Mouse (Mus musculus): ENCODE results near the gene Lrmp. TPM values are rescaled to one million over a fixed set of nuclear protein-coding genes. Genes with fewer than 3 reads are reported as not detected.
"Not testable (repeated sequence)": the region's sequence is repeated elsewhere in the genome, so short reads cannot be mapped to it uniquely, and the experiment has no call there.

Gene Lrmp
- total RNA-seq, 4 experiments from 2014 or later, result 0.25 to 1.1 (median 0.34) TPM; not detected in 1

DNA sequence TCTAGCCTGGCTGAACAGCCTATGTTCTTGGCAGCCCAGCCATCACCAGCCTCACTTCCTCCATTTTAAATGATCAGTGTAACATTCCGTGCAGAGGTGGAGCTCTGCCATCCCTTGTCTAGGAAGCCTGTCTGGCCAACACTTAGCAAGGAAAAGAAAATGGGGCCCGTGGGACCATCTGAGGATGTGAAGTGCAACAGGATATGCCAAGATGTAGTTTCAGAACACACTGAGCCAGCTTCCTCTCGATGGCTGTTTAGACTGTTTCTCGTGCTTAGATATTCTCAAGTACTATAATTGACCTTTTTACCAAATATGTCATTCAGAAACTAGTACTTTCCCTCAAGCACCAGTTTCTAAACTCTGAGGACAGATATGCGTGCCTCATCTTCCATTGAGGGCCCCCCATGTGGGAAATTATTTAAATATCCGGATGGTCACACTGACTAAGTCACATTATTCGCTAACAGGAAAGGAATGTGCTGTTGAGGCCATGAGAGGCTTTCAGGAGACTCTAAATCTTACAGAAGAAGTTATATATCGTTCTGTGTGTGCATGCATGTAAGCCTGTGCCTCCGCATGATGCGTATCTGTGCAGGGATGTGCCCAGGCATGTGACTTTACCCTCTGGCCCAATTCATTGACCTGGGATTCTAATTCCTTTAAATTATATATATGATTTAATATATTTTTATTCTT lies 11.1 kb upstream of the Lrmp start:
- no peak for DNase-seq (ENCODE audit: low spot score in 2 of 2)

GRCm38 (mm10) chr6:145105439-145105838 lies 10.0 kb upstream of the Lrmp start:
- DNase-seq (ENCODE audit: low spot score in 2 of 2), result no peak

DNA sequence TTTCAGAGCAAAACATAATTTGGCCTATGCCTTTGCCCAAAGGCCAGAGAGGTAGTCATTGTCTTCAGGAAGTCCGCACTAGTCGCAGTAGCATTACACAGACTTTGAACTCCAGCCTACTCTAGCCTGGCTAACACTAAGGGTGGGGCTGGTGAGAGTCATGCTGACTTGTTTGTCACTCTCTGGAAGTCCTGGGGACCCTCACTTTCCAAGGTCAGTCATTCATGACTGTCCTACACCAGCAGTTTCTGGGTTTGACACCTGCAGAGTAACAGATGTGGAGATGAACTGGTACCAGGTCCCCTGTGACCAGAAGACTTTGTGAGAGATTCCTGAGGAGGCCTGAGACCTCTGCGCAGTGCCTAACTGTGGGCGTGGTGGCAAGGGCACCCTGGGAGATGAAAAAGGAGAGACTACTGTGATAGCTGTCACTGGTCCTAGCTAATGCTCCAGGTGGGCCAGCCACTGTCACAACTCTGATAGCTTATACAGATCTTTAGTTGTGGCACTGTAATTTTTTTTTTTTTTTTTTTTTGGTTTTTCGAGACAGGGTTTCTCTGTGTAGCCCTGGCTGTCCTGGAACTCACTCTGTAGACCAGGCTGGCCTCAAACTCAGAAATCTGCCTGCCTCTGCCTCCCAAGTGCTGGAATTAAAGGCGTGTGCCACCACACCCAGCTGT lies 9.2 kb upstream of the Lrmp start:
- DNase-seq (ENCODE audit: low spot score in 2 of 2), result no peak

DNA sequence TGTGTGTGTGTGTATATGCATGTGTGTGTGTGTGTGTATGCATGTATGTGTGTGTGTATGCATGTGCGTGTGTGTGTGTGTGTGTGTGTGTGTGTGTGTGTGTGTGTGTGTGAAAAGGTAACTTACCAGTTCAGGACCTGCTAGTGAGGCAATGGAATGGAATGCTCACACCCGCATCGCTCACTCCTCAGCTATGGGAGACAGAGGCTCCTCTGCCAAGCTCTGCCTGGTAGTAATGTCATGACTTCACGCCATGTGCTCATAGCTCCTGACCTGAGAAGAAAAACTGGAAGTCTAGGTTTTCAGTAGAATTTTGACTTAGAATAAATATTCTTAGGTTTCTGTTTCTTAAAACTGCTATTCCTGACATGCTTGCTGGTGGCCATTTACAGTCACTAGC lies 4.7 kb upstream of the Lrmp start:
- DNase-seq (ENCODE audit: low spot score in 2 of 2), result no peak

GRCm38 (mm10) chr6:145112865-145113264 lies 2.6 kb upstream of the Lrmp start:
- no peak for DNase-seq (ENCODE audit: low spot score in 2 of 2)

DNA sequence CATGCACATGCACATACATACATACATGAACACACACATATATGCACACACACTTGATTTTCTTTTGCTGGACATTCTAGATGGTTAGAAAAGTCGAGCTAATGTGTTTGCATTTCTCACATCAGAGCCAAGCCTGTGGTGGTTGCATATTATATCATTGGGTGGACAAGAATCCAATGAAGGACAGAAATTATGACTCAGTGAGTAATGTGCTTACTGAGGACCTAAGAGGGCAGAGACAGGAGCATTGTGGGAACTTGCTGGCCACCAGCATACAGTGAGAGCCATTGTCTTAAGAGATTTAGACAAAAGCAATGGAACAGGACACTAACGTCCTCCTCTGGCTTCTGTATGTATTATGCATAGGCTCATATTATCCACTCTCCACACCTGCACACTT lies 892 bp upstream of the Lrmp start:
- DNase-seq (ENCODE audit: low spot score in 2 of 2), result no peak

DNA sequence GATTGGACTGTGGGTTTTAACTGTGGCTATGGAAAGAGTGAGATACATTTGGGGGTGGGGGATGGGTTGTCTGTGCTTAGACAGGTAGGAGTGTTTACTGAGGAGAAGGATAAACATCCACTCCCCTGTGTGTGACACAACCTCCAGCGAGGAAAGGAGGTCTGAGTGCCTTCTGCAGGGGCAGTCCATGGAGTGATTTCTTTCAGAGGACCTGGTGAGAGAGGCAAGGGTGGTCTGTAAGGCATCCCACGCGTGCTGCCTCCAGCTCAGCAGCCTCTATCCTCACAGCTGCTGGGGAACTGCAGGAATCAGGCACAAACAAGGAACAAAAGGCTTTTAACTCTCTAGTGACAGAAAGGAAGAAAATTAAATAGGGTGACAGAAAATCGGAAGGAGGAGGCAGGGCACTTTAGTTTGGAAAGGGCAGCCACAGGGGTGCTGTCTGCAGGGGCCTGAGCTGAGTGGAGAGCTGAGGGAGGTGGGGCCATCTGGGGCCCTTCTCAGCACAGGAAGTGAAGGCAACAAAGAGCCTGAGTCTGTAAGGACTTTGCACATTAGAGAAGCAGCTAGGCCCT lies 732 bp downstream of the Lrmp start:
- no peak for DNase-seq (ENCODE audit: low spot score in 2 of 2)

GRCm38 (mm10) chr6:145120086-145120485 lies 4.6 kb downstream of the Lrmp start:
- DNase-seq (ENCODE audit: low spot score in 2 of 2), result no peak

- DNase-seq (ENCODE audit: low spot score in 2 of 2), result no peak
Measured at GRCm38 (mm10) chr6:145120787-145121589, 5.5 kb downstream of the Lrmp start.

- DNase-seq (ENCODE audit: low spot score in 2 of 2), result no peak
Measured at GRCm38 (mm10) chr6:145121590-145122420, 6.4 kb downstream of the Lrmp start.

- no peak for DNase-seq (ENCODE audit: low spot score in 2 of 2)
Measured at GRCm38 (mm10) chr6:145122423-145123059, 7.1 kb downstream of the Lrmp start.

DNA sequence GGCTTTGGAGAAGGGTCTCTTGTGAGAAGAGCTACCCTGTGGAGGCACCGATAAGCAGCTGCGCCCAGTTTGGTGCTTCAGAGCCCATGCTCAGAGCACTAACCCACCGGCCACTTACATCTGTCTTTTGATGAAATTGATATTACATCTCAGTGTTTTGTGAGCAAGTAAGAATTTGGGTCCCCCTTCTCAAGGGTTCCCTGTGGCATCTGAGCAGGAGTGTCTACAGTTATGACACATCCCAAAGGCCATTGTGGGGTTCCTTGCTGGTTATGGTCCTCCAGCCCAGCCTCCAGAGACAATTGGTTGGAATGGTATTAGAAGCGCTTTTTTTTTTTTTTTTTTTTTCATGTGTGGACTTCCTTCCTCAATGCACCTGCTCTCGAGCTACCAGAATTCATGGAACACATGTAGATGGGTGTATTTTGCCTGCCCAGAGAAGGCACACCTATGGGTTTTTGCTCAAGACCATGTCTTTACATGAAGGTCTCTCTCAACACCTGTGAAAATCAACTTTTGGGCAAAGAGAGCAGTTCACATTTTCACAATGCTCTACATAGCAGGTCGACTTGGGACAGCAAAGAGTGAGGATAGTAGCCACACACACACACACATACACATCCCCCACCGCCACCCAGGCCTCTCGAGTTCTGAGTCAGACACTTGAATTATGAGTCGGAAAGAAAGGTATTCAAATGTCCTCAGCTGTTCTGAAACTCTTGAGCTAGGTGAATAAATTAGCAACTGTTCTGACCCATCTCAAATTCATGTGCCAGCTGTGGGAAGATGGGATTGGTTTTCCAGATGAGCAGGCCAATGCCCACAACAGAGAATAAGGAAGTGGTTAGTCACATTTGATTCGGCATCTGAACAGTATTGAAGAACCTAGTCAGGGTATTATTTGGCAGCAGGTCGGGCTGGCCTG lies 7.9 kb downstream of the Lrmp start:
- DNase-seq (ENCODE audit: low spot score in 2 of 2), result no peak

- DNase-seq (ENCODE audit: low spot score in 2 of 2), result no peak
Measured at GRCm38 (mm10) chr6:145124621-145125020, 9.2 kb downstream of the Lrmp start.

GRCm38 (mm10) chr6:145125591-145126113 lies 10.2 kb downstream of the Lrmp start:
- DNase-seq (ENCODE audit: low spot score in 2 of 2), result peak; percentile 11 to 49

DNA sequence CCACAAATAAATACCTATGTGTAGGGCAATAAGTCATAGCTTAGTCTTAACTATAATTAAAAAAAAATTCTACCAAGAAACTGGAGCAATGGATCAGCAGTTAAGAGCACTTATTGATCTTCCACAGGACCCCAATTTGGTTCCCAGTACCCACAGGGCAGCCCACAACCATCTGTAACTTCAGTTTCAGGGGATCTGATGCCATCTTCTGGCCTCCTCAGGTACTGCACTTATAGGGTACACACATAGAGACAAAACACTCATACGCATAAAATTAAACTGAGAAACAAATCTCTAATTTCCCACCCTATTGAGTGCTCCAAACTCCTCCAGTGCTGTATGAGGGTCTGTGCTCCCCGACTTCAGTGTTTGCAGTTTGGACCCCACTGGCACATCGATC lies 12.2 kb downstream of the Lrmp start:
- DNase-seq (ENCODE audit: low spot score in 2 of 2), result no peak

DNA sequence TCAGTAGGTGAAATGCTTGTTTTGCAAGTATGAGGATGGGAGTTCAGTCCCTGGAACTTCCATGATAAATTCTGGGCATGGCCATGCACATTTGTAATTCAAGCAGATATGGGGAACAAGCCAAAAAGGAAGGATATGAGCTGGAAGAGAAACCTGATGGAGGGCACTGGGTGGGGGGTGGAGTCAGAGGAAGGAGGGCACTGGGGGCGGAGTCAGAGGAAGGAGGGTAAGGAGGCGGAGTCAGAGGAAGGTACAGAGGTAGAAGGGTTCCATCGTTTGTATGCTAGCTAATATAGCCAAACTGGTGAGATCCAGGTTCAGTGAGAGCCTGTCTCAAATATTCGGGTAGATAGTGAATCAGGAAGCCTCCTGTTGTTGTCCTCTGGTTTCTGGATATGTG lies 14.1 kb downstream of the Lrmp start:
- DNase-seq (ENCODE audit: low spot score in 2 of 2), result no peak

GRCm38 (mm10) chr6:145131991-145132390 lies 16.5 kb downstream of the Lrmp start:
- no peak for DNase-seq (ENCODE audit: low spot score in 2 of 2)

DNA sequence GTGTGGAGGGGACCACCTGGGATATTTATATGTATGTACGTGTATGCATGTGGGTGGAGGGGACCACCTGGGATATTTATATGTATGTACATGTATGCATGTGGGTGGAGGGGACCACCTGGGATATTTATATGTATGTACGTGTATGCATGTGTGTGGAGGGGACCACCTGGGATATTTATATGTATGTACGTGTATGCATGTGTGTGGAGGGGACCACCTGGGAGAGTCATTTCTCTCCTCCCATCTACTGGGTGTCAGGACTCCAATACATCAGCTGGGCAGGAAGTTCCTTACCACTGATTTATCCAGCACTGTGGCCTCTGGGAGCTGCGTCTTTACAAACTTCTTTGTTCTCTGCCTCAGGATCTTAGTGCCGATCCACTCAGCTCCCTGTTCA lies 17.5 kb downstream of the Lrmp start:
- not testable (repeated sequence) for DNase-seq (ENCODE audit: low spot score in 2 of 2)

- DNase-seq (ENCODE audit: low spot score in 2 of 2), result no peak
Measured at GRCm38 (mm10) chr6:145135295-145135694, 19.8 kb downstream of the Lrmp start.
